Mouse (Mus musculus): ENCODE data around the gene Mzf1. TPM values are rescaled to one million over a fixed set of nuclear protein-coding genes. Genes with fewer than 3 reads are reported as not detected.
"Not testable (repeated sequence)": the region's sequence is repeated elsewhere in the genome, so short reads cannot be mapped to it uniquely, and the experiment has no call there.

The Mzf1 gene
- polyA plus RNA-seq (2016; fragmentation: Nextera tagmentation; extraction: Ambion mirVana), result 3.9 and 4.3 TPM in 2 replicates

- under 1% methylated on average over 41 of the region's 41 CpGs for WGBS
- H3K9me3 ChIP-seq, result no peaks in the 10 kb centered on the region
- H3K4me1 ChIP-seq, result peaks cover 14% of the 10 kb centered on the region
- H3K36me3 ChIP-seq (replicated peaks), result no peaks in the 10 kb centered on the region
- H3K27ac ChIP-seq, result peak within 1 kb of the TSS; percentile 94
- no peaks in the 10 kb centered on the region for H3K27me3 ChIP-seq (ENCODE audit: poor library complexity, severe bottlenecking)
- peak; percentile 94 for DNase-seq (ENCODE audit: extremely low spot score, low spot score)
- H3K4me3 ChIP-seq, result peak within 1 kb of the TSS; percentile 64
Observed at GRCm38 (mm10) chr7:13054287-13055010, at the start of gene Mzf1. Gene Mzf1, minus strand, starts transcription at chr7:13054764.

GRCm38 (mm10) chr7:13095073-13095472, 40.5 kb upstream of the Mzf1 start, which contains the start of gene Vmn1r85:
Gene Vmn1r85, minus strand, starts transcription at chr7:13095173.
- Histone ChIP-seq H3K4me3 (no peak within 1 kb of the TSS), H3K27ac (no peak within 1 kb of the TSS), H3K4me1 (no peaks in the 10 kb centered on the region), H3K36me3 (replicated peaks) (no peaks in the 10 kb centered on the region), H3K9me3 (no peaks in the 10 kb centered on the region), H3K27me3 (ENCODE audit: poor library complexity, severe bottlenecking) (no peaks in the 10 kb centered on the region)
- 70% methylated on average over 3 of the region's 3 CpGs for WGBS
- no peak for DNase-seq (ENCODE audit: extremely low spot score, low spot score)

GRCm38 (mm10) chr7:13072293-13072692, 17.7 kb upstream of the Mzf1 start:
- 56% methylated on average over 5 of the region's 5 CpGs for WGBS
- no peak overlapping the region for H3K27ac ChIP-seq
- H3K4me3 ChIP-seq, result no peak overlapping the region

GRCm38 (mm10) chr7:13063399-13063798, 8.8 kb upstream of the Mzf1 start:
- not testable (repeated sequence) for H3K27me3 ChIP-seq (ENCODE audit: poor library complexity, severe bottlenecking); H3K27ac ChIP-seq; H3K9me3 ChIP-seq; DNase-seq (ENCODE audit: extremely low spot score, low spot score); H3K36me3 ChIP-seq (replicated peaks); H3K4me1 ChIP-seq; H3K4me3 ChIP-seq
- 37% methylated on average over 2 of the region's 2 CpGs for WGBS

More at GRCm38 (mm10) chr7:13072293-13072692, 17.7 kb upstream of the Mzf1 start:
- H3K36me3 ChIP-seq (replicated peaks), result no peaks in the 10 kb centered on the region
- H3K4me1 ChIP-seq, result no peaks in the 10 kb centered on the region
- DNase-seq (ENCODE audit: extremely low spot score, low spot score), result no peak
- no peaks in the 10 kb centered on the region for H3K27me3 ChIP-seq (ENCODE audit: poor library complexity, severe bottlenecking)
- H3K9me3 ChIP-seq, result no peaks in the 10 kb centered on the region

GRCm38 (mm10) chr7:13059536-13059935, 5.0 kb upstream of the Mzf1 start:
- Histone ChIP-seq H3K27ac (no peak overlapping the region), H3K4me1 (peaks cover 7% of the 10 kb centered on the region), H3K4me3 (no peak overlapping the region), H3K27me3 (ENCODE audit: poor library complexity, severe bottlenecking) (no peaks in the 10 kb centered on the region), H3K36me3 (replicated peaks) (no peaks in the 10 kb centered on the region), H3K9me3 (no peaks in the 10 kb centered on the region; the same call in 1 of the 2 replicates)
- 88% methylated on average over 9 of the region's 9 CpGs for WGBS
- no peak for DNase-seq (ENCODE audit: extremely low spot score, low spot score)

GRCm38 (mm10) chr7:13056913-13057700, 2.5 kb upstream of the Mzf1 start:
- H3K27ac ChIP-seq, result no peak overlapping the region
- H3K4me3 ChIP-seq, result no peak overlapping the region
- no peaks in the 10 kb centered on the region for H3K27me3 ChIP-seq (ENCODE audit: poor library complexity, severe bottlenecking)
- H3K36me3 ChIP-seq (replicated peaks), result no peaks in the 10 kb centered on the region
- H3K9me3 ChIP-seq, result no peaks in the 10 kb centered on the region
- WGBS, result 52% methylated on average over 8 of the region's 8 CpGs
- peaks cover 14% of the 10 kb centered on the region for H3K4me1 ChIP-seq
- DNase-seq (ENCODE audit: extremely low spot score, low spot score), result no peak

GRCm38 (mm10) chr7:13053961-13054286, 640 bp downstream of the Mzf1 start:
- H3K27me3 ChIP-seq (ENCODE audit: poor library complexity, severe bottlenecking), result no peaks in the 10 kb centered on the region
- H3K27ac ChIP-seq, result peak overlapping the region; percentile 94
- peaks cover 14% of the 10 kb centered on the region for H3K4me1 ChIP-seq
- H3K9me3 ChIP-seq, result no peaks in the 10 kb centered on the region
- no peak for DNase-seq (ENCODE audit: extremely low spot score, low spot score)
- 4% methylated on average over 15 of the region's 15 CpGs for WGBS
- no peaks in the 10 kb centered on the region for H3K36me3 ChIP-seq (replicated peaks)
- peak overlapping the region; percentile 64 for H3K4me3 ChIP-seq

GRCm38 (mm10) chr7:13053501-13053900, 1.1 kb downstream of the Mzf1 start:
- H3K36me3 ChIP-seq (replicated peaks), result no peaks in the 10 kb centered on the region
- no peaks in the 10 kb centered on the region for H3K9me3 ChIP-seq
- H3K4me1 ChIP-seq, result peaks cover 14% of the 10 kb centered on the region
- H3K27ac ChIP-seq, result peak overlapping the region; percentile 94
- no peak for DNase-seq (ENCODE audit: extremely low spot score, low spot score)
- H3K27me3 ChIP-seq (ENCODE audit: poor library complexity, severe bottlenecking), result no peaks in the 10 kb centered on the region
- peak overlapping the region; percentile 64 for H3K4me3 ChIP-seq
- WGBS, result 91% methylated on average over 2 of the region's 2 CpGs

GRCm38 (mm10) chr7:13053001-13053400, 1.6 kb downstream of the Mzf1 start:
- H3K9me3 ChIP-seq, result no peaks in the 10 kb centered on the region
- H3K27ac ChIP-seq, result no peak overlapping the region
- no peak for DNase-seq (ENCODE audit: extremely low spot score, low spot score)
- no peaks in the 10 kb centered on the region for H3K36me3 ChIP-seq (replicated peaks)
- H3K27me3 ChIP-seq (ENCODE audit: poor library complexity, severe bottlenecking), result no peaks in the 10 kb centered on the region
- WGBS, result 92% methylated on average over 13 of the region's 13 CpGs
- peak overlapping the region; percentile 64; the same call in 1 of the 2 replicates for H3K4me3 ChIP-seq
- peaks cover 14% of the 10 kb centered on the region for H3K4me1 ChIP-seq

- peaks cover 15% of the 10 kb centered on the region for H3K4me1 ChIP-seq
- WGBS, result 16% methylated on average over 2 of the region's 2 CpGs
Observed at GRCm38 (mm10) chr7:13046084-13046483, 8.5 kb downstream of the Mzf1 start.

GRCm38 (mm10) chr7:13044254-13044625, 10.3 kb downstream of the Mzf1 start:
- H3K36me3 ChIP-seq (replicated peaks), result 0 out of 2 replicates have a peak, but pooled peaks cover 3% of the 10 kb centered on the region
- H3K9me3 ChIP-seq, result peaks cover 15% of the 10 kb centered on the region
- H3K4me1 ChIP-seq, result peaks cover 19% of the 10 kb centered on the region
- peaks cover 53% of the 10 kb centered on the region for H3K27me3 ChIP-seq (ENCODE audit: poor library complexity, severe bottlenecking)
- 3% methylated on average over 23 of the region's 23 CpGs for WGBS
- no peak for DNase-seq (ENCODE audit: extremely low spot score, low spot score)
- peak overlapping the region; percentile 63 for H3K4me3 ChIP-seq
- H3K27ac ChIP-seq, result peak overlapping the region; percentile 76; the same call in 1 of the 2 replicates

More at GRCm38 (mm10) chr7:13046084-13046483, 8.5 kb downstream of the Mzf1 start:
- H3K4me3 ChIP-seq, result no peak overlapping the region
- H3K9me3 ChIP-seq, result peaks cover 15% of the 10 kb centered on the region
- no peak overlapping the region for H3K27ac ChIP-seq
- peaks cover 48% of the 10 kb centered on the region for H3K27me3 ChIP-seq (ENCODE audit: poor library complexity, severe bottlenecking)
- DNase-seq (ENCODE audit: extremely low spot score, low spot score), result peak; percentile 52
- 0 out of 2 replicates have a peak, but pooled peaks cover 3% of the 10 kb centered on the region for H3K36me3 ChIP-seq (replicated peaks)

GRCm38 (mm10) chr7:13043445-13044253, 10.9 kb downstream of the Mzf1 start:
- WGBS, result 5% methylated on average over 88 of the region's 88 CpGs
- Histone ChIP-seq H3K9me3 (peaks cover 15% of the 10 kb centered on the region), H3K36me3 (replicated peaks) (0 out of 2 replicates have a peak, but pooled peaks cover 3% of the 10 kb centered on the region), H3K27ac (peak overlapping the region; percentile 76), H3K4me3 (peak overlapping the region; percentile 63), H3K27me3 (ENCODE audit: poor library complexity, severe bottlenecking) (peaks cover 53% of the 10 kb centered on the region), H3K4me1 (peaks cover 25% of the 10 kb centered on the region)
- DNase-seq (ENCODE audit: extremely low spot score, low spot score), result peak; percentile 57

Measured in forebrain, embryonic 10.5 days (tissue).